Mouse (Mus musculus) stomach, embryonic 15.5 days (tissue): Measurements from ENCODE around the gene D2hgdh. TPM values are rescaled to one million over a fixed set of nuclear protein-coding genes. Genes with fewer than 3 reads are reported as not detected.
"Not testable (repeated sequence)": the region's sequence is repeated elsewhere in the genome, so short reads cannot be mapped to it uniquely, and the experiment has no call there.

Experiments used
- ATAC-seq: fragments of 200-750 bp; cut with Nextera tagmentation; 2 replicates; pipeline ENCODE4 v1.8.0; 2017; ENCODE audit warnings: low read depth, moderate number of reproducible peaks, moderate TSS enrichment; ENCODE audit not compliant: insufficient read depth, low FRiP score
- H3K27ac ChIP-seq: fragments of 300-500 bp; sonication (generic); 2 replicates; pipeline ENCODE4 v1.5.1; 2015; ENCODE audit warnings: mild to moderate bottlenecking, inconsistent platforms
- H3K27me3 ChIP-seq: fragments of 300-500 bp; sonication (generic); replicated peaks from 2 replicates; pipeline ENCODE4 v1.6.1; 2015; ENCODE audit warnings: inconsistent platforms
- H3K36me3 ChIP-seq: fragments of 300-500 bp; sonication (generic); 2 replicates; pipeline ENCODE4 v1.6.1; 2015; ENCODE audit warnings: inconsistent platforms
- H3K4me1 ChIP-seq: fragments of 300-500 bp; sonication (generic); 2 replicates; pipeline ENCODE4 v1.6.1; 2015; ENCODE audit warnings: inconsistent platforms
- H3K4me2 ChIP-seq: fragments of 300-500 bp; sonication (generic); 2 replicates; pipeline ENCODE4 v1.6.1; 2015; ENCODE audit warnings: mild to moderate bottlenecking, inconsistent platforms
- H3K4me3 ChIP-seq: fragments of 300-500 bp; sonication (generic); replicated peaks from 2 replicates; pipeline ENCODE4 v1.5.1; 2015; ENCODE audit warnings: inconsistent platforms
- H3K9ac ChIP-seq: fragments of 300-500 bp; sonication (generic); 2 replicates; pipeline ENCODE4 v1.6.1; 2015; ENCODE audit warnings: inconsistent platforms
- H3K9me3 ChIP-seq: fragments of 300-500 bp; sonication (generic); 2 replicates; pipeline ENCODE4 v1.6.1; 2016; ENCODE audit warnings: inconsistent platforms
- WGBS: fragments of 180-500 bp; shearing (Covaris S2); methylation state at CpG from one replicate; pipeline ENCODE4 v1.1.7; 2015; 5-methylcytosine and 5-hydroxymethylcytosine counted together
- polyA plus RNA-seq: library from polyadenylated mRNA; unstranded; fragments of >200 nt; fragmentation: Nextera tagmentation; extraction: Ambion mirVana; gene quantifications from 2 replicates; pipeline ENCODE4 v1.2.1, GENCODE M21; 2015

The D2hgdh gene
- polyA plus RNA-seq, 1 experiment from 2014 or later: 13.0 TPM

DNA sequence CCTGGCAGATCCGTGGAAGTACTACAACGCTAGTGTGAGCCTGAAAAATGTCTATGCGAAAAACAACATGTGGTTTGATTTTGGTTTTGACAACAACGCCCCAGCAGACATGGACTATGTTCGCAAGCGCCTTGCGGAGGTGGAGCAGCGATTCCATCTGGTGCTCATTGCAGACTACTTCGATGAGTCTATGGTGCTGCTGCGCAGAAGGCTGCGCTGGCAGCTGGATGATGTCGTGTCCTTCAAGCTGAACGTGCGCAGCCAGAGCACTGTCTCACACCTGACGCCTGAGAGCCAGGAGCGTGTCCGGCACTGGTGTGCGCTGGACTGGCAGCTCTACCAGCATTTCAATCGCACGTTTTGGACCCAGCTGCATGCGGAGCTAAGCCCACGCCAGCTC, 49.7 kb downstream of the D2hgdh start:
- not testable (repeated sequence) for H3K36me3 ChIP-seq, H3K4me3 ChIP-seq, H3K4me2 ChIP-seq, H3K27me3 ChIP-seq, H3K4me1 ChIP-seq, H3K9ac ChIP-seq, H3K9me3 ChIP-seq, H3K27ac ChIP-seq, ATAC-seq
- WGBS: 87% methylated on average over 15 of the region's 22 CpGs

DNA sequence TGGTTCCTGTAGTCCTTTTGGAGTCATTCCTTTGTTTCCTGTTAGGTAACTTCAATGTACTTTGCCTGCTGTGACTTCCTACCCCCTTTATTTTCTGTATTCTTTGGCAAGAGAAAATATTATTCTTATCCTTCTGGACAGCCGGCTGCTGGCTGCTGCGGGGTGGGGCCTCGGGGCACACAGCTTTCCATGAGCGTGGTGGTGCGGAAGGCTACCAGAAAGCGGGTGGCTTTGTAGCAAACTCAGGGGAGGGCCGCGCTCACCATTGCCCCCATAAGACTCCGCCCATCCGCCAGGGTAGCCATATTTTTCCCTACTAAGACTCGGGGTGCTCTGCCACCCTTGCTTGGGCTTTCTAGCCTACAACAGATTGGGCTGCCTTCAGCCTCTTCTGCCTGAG, 57.1 kb downstream of the D2hgdh start:
- H3K27me3 ChIP-seq, H3K4me2 ChIP-seq, H3K27ac ChIP-seq, H3K4me1 ChIP-seq, H3K9ac ChIP-seq, H3K4me3 ChIP-seq, H3K9me3 ChIP-seq, H3K36me3 ChIP-seq: not testable (repeated sequence)
- WGBS: no CpG with 5 or more reads among the region's 11 CpGs
- peak; percentile 75 for ATAC-seq

DNA sequence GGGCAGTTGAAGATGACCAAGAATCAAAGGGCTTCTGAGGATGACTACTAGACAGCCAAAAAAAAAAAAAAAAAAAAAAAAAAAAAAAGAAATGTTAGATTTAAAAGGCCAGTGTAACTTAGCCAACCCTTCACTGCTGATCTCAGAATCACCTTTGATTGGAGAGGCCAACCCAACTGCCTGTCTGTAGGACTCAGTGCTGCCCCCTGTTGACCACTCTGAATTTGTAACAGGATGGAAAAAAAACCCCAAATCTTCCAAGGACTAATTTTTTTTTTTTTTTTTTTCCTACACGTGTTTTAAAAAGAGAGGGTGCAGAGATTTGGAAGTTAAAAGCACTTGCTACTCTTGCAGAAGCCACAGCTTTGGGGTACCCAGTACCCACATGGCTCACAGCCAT, 66.2 kb downstream of the D2hgdh start:
- not testable (repeated sequence) for H3K4me2 ChIP-seq, H3K4me1 ChIP-seq, H3K27me3 ChIP-seq, H3K27ac ChIP-seq, H3K9ac ChIP-seq, H3K4me3 ChIP-seq, H3K9me3 ChIP-seq, H3K36me3 ChIP-seq, ATAC-seq
- WGBS: 41% methylated on average over 1 of the region's 1 CpGs

DNA sequence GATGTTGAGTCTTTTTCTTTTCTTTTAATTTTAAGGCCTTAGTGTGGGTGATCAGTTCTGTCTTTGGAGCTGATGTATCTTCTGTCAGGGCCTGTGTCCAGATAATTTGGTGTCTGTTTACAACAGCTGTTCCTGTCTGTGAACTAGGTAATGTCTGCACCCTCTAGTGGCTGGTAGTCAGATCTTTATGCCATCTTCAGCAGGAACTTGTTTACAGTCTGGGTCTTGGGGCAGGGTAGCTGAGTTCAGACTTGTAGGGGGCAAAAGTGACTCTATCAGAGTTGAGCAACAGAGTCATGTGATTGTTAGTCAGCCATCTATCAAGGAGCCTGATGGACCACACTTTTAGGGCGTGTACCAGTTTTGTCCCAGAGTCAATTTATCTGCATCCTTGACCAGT, 72.7 kb downstream of the D2hgdh start:
- not testable (repeated sequence) for H3K36me3 ChIP-seq, H3K9ac ChIP-seq, H3K4me3 ChIP-seq, H3K27me3 ChIP-seq, H3K27ac ChIP-seq, ATAC-seq, H3K4me1 ChIP-seq, H3K9me3 ChIP-seq, H3K4me2 ChIP-seq
- no CpG with 5 or more reads among the region's 1 CpGs for WGBS

DNA sequence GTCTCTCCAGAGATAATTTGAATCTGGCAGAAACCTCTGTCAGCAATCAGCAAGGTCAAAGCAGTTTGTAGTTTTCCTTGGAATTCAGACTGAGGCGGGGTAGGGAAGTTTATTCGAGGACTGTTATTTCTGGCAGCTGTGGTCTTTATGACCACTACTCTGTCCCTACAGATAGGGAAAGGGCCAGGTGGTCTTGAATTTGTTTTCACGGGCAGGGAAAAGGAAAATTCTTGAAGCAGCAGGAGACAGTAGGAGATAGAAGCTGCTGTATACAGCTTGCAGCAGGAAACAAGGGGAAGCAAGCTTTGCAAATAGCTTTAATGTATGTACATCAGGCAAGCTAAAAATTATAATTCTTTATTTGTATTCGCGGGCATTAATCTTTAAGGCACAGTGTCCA, 76.6 kb downstream of the D2hgdh start:
- H3K36me3 ChIP-seq, H3K4me3 ChIP-seq, H3K9me3 ChIP-seq, H3K27ac ChIP-seq, H3K4me2 ChIP-seq, H3K27me3 ChIP-seq, H3K4me1 ChIP-seq, ATAC-seq, H3K9ac ChIP-seq: not testable (repeated sequence)
- 34% methylated on average over 3 of the region's 5 CpGs for WGBS

Other genes with a start within 250 kb of the D2hgdh start
- gene Stk25, start 166.2 kb upstream of the D2hgdh start, polyA plus RNA-seq: 155 and 157 TPM in 2 replicates
- 70.8 and 79.6 TPM in 2 replicates for gene Bok, start 139.2 kb upstream of the D2hgdh start, polyA plus RNA-seq
- 74.5 and 81.2 TPM in 2 replicates for gene Atg4b, start 73.4 kb upstream of the D2hgdh start, polyA plus RNA-seq
- 51.4 and 54.0 TPM in 2 replicates for gene Thap4, start 70.0 kb upstream of the D2hgdh start, polyA plus RNA-seq
- 228 and 237 TPM in 2 replicates for gene Dtymk, start 23.0 kb upstream of the D2hgdh start, polyA plus RNA-seq
- 18.3 and 20.2 TPM in 2 replicates for gene Ing5, start 20.9 kb upstream of the D2hgdh start, polyA plus RNA-seq
- 0.06 TPM in 1 of 2 replicates, not detected in the other for gene Gal3st2, start 36.4 kb downstream of the D2hgdh start, polyA plus RNA-seq
- 0.08 TPM in 1 of 2 replicates, not detected in the other for gene Gal3st2b, start 93.4 kb downstream of the D2hgdh start, polyA plus RNA-seq
- not detected in 2 replicates for gene Gal3st2c, start 165.6 kb downstream of the D2hgdh start, polyA plus RNA-seq
- gene Neu4, start 195.5 kb downstream of the D2hgdh start, polyA plus RNA-seq: not detected in 2 replicates
- gene Pdcd1, start 227.6 kb downstream of the D2hgdh start, polyA plus RNA-seq: 0.30 and 0.44 TPM in 2 replicates